Mouse (Mus musculus) ovary, postnatal 14 days (tissue): ENCODE data around the gene Lmf1.
A peak's percentile ranks its signal among the peaks of the same experiment; 100 is the strongest.

Source experiments
- DNase-seq: peaks from one replicate; pipeline ENCODE4 v3.0.0; 2022; ENCODE audit warnings: low spot score

Gene Lmf1

GRCm38 (mm10) chr17:25604234-25604633, 25.3 kb downstream of the Lmf1 start:
- DNase-seq: no peak

- DNase-seq: no peak
Observed at GRCm38 (mm10) chr17:25608137-25608785, 29.4 kb downstream of the Lmf1 start.

GRCm38 (mm10) chr17:25608821-25609505, 30.1 kb downstream of the Lmf1 start:
- DNase-seq: no peak

DNA sequence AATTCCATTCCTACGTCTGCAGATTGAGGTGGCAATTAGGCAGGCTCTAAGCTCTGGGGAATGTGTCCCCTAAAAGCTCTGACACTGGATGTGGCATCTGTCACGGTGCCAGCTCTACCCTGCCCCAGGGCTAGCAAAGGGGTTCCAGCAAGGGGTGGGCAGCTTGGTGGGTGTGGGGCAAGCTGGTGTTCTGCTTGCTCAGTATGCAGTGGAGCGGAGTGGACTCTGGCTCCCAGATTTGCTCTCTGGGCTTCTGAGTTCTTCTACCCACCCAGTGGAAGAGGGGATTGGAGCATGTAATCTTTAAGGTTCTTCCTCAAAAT, 30.6 kb downstream of the Lmf1 start:
- DNase-seq: no peak

- peak; percentile 20 for DNase-seq
Observed at GRCm38 (mm10) chr17:25610151-25610550, 31.3 kb downstream of the Lmf1 start.

DNA sequence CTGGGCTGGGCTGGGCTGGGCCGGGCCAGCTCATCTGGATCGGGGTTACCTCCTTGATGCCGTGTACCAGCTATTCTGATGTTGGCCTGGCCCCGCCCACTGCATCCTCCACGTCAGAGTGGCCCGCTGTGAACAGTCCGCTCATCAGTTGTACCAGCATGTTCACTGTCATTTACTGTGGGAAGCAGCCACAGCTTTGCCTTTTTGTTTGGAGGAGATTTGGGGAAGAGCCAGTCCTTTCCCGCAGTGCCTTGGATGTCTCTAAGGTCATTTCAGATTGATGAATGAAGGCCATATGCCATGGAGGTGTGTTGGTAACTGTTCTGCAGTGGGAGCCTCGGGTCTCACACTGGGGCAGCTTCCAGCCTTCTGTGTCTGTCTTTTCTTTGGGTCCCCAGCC, 33.7 kb downstream of the Lmf1 start:
- DNase-seq: no peak

- no peak for DNase-seq
Observed at GRCm38 (mm10) chr17:25613323-25613722, 34.4 kb downstream of the Lmf1 start.

- DNase-seq: no peak
Observed at GRCm38 (mm10) chr17:25614723-25615510, 36.0 kb downstream of the Lmf1 start.

DNA sequence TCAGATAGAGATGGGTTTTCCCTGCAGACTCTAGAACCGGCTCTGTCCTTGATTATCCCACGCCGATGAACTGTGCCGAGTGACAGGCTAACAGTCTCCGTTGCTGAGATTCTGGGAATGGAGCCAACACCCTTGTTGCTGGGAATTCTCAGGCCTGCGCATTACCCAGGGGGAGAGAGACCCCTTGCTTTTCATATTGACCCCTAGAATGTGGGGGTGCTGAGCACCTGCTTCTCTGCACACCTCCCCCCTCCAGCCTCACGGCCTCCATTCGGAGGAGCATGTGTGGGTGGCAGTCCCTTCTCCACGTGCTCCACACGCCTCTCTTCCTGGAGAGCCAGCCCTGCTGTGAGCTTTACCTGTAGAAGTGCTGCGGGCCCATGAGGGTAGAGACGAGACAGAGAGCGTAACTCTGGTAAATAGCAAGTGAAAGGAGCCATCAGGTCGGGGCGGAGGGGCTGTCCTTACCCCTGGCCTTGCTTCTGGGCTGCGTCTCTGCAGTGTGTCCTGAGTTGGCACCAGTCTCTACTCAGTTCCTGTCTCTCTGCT, 39.7 kb downstream of the Lmf1 start:
- DNase-seq: peak; percentile 20

DNA sequence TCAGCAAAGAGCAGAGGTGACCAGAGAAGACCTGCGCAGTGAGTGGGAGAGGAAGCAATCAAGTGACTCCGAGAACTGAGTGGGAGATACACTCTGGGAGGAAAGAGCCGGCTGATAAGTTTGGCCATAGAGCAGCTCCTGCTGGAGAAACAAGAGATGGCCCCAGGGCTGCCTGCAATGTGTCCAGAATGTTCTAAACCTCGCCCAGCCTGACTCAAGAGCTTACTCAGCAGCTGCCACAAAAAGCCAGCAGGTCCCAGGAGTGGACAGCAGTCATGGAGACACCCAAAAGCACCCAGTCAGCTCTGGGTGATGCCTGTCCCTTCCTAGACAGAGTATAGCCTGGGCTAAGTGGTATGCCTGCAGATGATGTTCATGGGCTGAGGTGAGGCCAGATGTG, 44.6 kb downstream of the Lmf1 start:
- DNase-seq: no peak

DNA sequence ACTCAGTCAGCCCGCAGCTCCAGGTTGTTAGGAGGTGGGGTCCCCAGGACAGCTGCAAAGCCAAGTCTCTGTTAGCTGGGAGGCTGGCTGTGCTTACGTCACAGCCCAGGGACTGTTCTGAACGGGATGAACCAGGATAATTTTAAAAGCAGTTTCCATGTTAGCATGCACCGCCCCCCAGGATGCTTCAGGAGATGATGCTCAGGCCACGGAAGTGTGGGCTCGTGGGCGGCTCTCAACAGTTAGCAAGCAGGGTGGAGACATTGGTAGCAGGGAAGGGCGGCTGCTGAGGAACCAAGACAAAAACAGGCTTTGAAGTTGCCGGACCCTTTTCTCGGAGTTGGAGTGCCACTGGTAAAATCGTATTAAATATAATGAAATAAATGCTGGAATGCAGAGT, 45.0 kb downstream of the Lmf1 start:
- DNase-seq: no peak

DNA sequence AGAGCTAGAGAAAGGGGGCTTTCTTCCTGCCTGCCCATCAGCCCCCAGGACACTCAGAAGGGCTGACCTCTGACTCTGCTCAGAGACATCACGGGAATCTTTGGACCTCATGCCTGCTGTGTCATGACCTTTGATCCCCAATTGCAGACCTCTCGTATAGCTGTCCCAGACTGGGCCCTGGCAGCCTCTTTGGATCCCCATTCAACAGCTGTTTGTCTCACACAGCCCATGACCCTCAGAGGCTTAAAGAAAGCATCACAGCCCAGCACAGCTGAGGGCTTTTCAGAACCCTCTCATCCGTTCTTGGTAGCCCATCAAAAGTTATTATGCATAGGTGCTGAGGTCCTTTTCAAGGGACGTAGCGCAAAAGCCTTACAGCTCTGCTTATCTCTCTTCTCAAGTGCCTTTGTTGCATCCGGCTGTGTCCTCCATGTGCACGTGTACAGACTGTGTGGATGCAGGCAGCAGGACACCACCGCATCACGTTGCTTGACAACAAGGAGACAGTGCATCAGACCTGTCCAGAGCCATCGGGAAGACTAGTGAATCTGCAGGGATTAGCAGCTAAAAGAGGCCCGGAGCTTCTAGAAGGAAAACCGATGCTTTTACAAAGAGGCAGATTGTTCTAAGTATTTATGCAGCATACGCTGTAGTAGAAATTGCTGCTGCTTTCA, 45.7 kb downstream of the Lmf1 start:
- DNase-seq: no peak

- DNase-seq: no peak
Observed at GRCm38 (mm10) chr17:25625282-25625681, 46.4 kb downstream of the Lmf1 start.

GRCm38 (mm10) chr17:25626196-25627043, 47.5 kb downstream of the Lmf1 start:
- no peak for DNase-seq

GRCm38 (mm10) chr17:25630313-25630712, 51.4 kb downstream of the Lmf1 start:
- DNase-seq: no peak

- DNase-seq: no peak
Observed at GRCm38 (mm10) chr17:25634070-25634469, 55.2 kb downstream of the Lmf1 start.

DNA sequence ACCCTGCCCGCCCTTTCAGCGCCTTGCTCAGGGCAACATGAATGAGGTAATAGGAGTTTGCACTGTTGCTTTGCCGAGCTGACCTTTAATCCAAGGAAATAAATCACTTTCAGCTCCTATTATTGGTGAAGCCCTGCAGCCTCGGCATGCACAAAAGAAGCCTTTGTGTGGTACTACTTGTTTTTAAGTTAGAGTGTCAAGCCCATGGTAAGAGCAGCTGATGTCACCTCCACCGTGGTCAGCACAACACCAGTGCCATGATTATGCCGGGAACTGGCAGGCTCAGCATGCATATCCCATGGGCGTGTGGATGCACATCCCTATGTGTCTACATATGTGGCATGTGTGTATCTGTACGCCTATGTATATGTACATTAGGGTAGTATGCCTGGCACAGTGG, 56.5 kb downstream of the Lmf1 start:
- no peak for DNase-seq

DNA sequence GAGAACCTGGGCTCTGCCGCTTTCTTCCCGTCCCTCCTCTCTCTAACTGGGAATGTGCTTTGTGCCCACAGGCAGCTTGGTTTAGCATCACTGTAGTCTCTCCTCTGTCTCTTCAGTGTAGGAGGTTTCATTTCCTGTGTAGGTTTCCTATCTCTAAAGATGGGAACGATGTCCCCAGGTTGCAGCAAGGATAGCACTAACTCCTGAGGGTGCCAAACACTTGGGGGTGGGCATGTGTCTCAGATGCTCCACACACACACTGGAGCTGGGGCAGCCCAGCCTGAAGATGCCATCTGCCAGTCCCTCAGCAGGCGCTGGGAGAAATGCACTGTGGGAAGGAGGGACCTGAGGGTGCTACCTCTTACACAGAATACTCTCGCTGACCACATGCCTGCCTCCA, 56.9 kb downstream of the Lmf1 start:
- DNase-seq: no peak

DNA sequence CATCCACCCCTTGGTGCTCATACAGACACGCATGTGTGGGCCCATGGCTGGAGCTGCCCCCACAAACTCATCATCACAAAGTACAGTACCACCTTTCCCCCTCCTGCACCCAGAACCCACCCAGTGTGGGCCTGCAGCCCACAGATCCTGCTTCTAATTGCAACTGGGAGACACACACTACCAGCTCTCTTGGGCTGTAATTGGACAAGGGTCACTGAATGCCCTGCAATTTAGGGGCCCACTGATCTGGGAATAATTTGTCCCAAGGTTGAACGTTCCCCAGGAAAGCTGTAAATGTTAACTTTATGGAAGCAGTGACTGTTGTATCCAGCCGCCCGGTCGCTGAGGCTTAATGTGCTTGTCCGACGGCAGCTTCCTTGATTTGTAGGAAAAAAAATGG, 59.1 kb downstream of the Lmf1 start:
- DNase-seq: no peak

DNA sequence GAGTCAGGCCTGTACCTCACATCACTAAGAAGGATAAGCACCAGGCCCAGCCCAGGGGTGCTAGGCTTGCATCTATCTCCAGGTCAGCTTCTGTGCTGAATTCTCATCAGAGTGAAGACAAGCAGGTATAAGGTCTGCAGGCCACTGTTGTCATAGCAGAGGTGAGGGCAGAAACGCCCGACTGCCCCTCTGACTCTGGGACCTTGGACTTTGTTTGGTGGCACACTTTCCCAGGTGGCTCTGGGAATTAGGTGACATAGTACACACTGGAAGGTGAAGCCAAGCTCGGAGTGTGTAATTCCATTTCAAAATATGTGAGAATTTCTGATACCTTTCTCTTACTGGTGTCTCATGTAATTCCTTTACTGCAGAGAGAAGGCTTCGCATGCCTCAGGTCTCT, 59.6 kb downstream of the Lmf1 start:
- no peak for DNase-seq

DNA sequence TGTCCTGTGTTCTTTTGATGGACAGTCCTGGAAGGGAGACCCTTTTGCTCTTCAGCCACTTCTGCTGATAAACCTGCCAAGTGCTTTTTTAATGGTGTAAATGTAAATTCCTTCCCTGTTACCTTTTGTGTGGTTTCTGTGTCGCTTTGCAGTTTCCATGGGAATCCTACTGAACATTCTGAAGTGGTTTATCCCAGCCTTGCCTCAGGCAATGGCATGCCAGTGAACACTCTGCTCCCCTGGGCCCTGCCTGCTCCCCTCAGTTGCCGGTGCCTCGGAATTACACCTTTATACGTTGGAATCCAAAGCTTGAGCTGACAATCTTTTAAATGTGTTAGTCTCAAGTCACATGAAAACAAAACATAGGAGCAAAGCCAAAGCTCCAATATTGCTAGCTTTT, 62.1 kb downstream of the Lmf1 start:
- no peak for DNase-seq

DNA sequence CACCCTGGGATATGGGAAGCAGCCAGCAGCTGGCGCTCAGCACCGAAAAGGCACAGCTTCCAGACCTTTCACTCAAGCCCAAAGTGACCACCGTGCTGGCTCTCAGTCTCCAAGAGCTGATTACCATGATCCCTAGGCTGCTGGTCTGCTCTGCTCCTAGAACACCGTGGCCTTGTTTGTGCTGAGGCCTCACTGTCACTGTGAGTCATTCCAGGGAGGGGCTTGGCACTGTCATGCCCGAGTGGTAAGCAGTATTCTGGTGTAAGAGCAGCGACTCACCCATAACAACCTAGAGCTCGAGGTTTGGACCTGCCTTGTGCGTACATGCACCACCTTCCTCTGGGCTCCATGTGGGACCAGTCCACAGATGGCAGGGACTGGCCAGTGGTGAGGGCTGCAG, 63.1 kb downstream of the Lmf1 start:
- DNase-seq: no peak
